Mouse (Mus musculus) megakaryocyte, embryonic 14.5 days (primary cell): ENCODE data around the gene Zfp568.

Source experiments
- FLI1 ChIP-seq: IDR thresholded peaks from 2 replicates; pipeline ENCODE4 v1.6.1; 2012; ENCODE audit warnings: low read length, inconsistent platforms, mixed read lengths
- GATA1 ChIP-seq: IDR thresholded peaks from 3 replicates; pipeline ENCODE4 v1.6.1; 2012; ENCODE audit warnings: mixed read lengths, low read length, inconsistent platforms, borderline replicate concordance

GRCm38 (mm10) chr7:30053591-30053990, 69.8 kb downstream of the Zfp568 start:
- TF ChIP-seq FLI1, result no peak
- TF ChIP-seq GATA1, result no peak
